Mouse (Mus musculus) hindbrain, embryonic 16.5 days (tissue): ENCODE measurements around the gene Ppp1r3f. TPM values are rescaled to one million over a fixed set of nuclear protein-coding genes. Genes with fewer than 3 reads are reported as not detected.

Experiments
- ATAC-seq: fragments of 200-750 bp; cut with Nextera tagmentation; 2 replicates; pipeline ENCODE4 v1.8.0; 2017; ENCODE audit warnings: moderate TSS enrichment, moderate library complexity
- H3K27ac ChIP-seq: fragments of 300-500 bp; sonication (generic); 2 replicates; pipeline ENCODE4 v1.5.1; 2014; ENCODE audit warnings: low read depth, mild to moderate bottlenecking, control low read depth, low read length, moderate library complexity
- H3K27me3 ChIP-seq: fragments of 300-500 bp; sonication (generic); replicated peaks from 2 replicates; pipeline ENCODE4 v1.6.1; 2014; ENCODE audit warnings: low read length; ENCODE audit not compliant: control insufficient read depth, insufficient read depth
- H3K36me3 ChIP-seq: fragments of 300-500 bp; sonication (generic); 2 replicates; pipeline ENCODE4 v1.6.1; 2014; ENCODE audit warnings: mild to moderate bottlenecking, low read length, moderate library complexity, mixed read lengths; ENCODE audit not compliant: control insufficient read depth, insufficient read depth
- H3K4me1 ChIP-seq: fragments of 300-500 bp; sonication (generic); 2 replicates; pipeline ENCODE4 v1.6.1; 2014; ENCODE audit warnings: low read depth, low read length; ENCODE audit not compliant: control insufficient read depth, insufficient read depth
- H3K4me2 ChIP-seq: fragments of 300-500 bp; sonication (generic); 2 replicates; pipeline ENCODE4 v1.6.1; 2014; ENCODE audit warnings: mild to moderate bottlenecking, low read length, control low read depth, moderate library complexity
- H3K4me3 ChIP-seq: fragments of 300-500 bp; sonication (generic); 2 replicates; pipeline ENCODE4 v1.5.1; 2014; ENCODE audit warnings: mild to moderate bottlenecking, low read length, control low read depth, moderate library complexity
- H3K9ac ChIP-seq: fragments of 300-500 bp; sonication (generic); 2 replicates; pipeline ENCODE4 v1.6.1; 2014; ENCODE audit warnings: low read depth, mild to moderate bottlenecking, control low read depth, low read length, moderate library complexity
- H3K9me3 ChIP-seq: fragments of 300-500 bp; sonication (generic); 2 replicates; pipeline ENCODE4 v1.6.1; 2014; ENCODE audit warnings: mild to moderate bottlenecking, low read length, moderate library complexity; ENCODE audit not compliant: control insufficient read depth
- WGBS: fragments of 180-500 bp; shearing (Covaris S2); extraction: QIAGEN DNeasy Blood & Tissue Kit; methylation state at CpG from one replicate; pipeline ENCODE4 v1.1.7; 2014; 5-methylcytosine and 5-hydroxymethylcytosine counted together
- polyA plus RNA-seq: library from polyadenylated mRNA; unstranded; fragments of >200 nt; fragmentation: Nextera tagmentation; extraction: Ambion mirVana; gene quantifications from 2 replicates; pipeline ENCODE4 v1.2.1, GENCODE M21; 2015

Ppp1r3f gene
- polyA plus RNA-seq, 1 experiment from 2014 or later, result 8.7 TPM

DNA sequence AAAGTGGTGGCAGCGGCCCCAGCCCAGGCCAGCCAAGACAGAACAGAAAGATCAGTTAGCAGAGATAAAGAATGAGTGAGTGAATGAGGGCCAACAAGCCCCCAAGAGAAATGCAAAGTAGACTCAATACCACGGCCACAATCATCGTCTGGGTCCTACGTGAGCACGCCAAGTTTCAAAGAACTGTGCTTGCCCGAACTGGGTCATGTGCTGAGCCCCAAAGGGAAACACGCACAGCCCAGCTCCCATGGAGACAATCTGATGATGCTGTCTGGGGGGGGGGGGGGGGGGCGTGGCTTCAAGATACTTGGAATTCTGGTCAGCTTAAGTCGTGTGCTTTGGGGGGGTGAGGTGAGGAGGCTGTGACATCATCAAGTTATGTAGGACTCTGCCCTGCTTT lies 6.6 kb downstream of the Ppp1r3f start:
- Histone ChIP-seq H3K27ac (no peak overlapping the region), H3K4me2 (no peak overlapping the region), H3K4me1 (peaks cover under 1% of the 10 kb centered on the region), H3K4me3 (no peak overlapping the region), H3K27me3 (no peaks in the 10 kb centered on the region), H3K9me3 (no peaks in the 10 kb centered on the region; the same call in 1 of the 2 replicates), H3K36me3 (no peaks in the 10 kb centered on the region), H3K9ac (no peak overlapping the region)
- no peak for ATAC-seq
- WGBS, result 84% methylated on average over 8 of the region's 9 CpGs

DNA sequence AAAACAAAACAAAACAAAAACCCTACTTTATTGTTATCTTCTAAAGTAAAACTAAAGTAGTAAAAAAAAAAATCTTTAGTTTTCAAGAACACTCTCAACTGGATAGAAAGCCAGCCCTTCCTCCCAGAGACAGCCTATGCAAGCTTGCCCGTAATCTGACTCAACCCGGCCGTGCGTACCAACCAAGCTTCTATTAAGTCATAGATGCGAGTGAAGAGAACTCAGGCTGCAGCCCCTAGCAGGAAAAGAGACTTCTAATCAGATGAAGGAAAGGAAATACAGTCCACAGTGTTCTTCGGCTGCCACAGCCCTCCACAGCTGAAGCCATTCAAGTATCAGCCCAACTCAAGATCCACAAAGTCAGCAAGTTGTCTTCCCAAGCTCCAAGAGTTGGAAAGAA lies 7.7 kb downstream of the Ppp1r3f start:
- H3K4me2 ChIP-seq, result no peak overlapping the region
- H3K27me3 ChIP-seq, result no peaks in the 10 kb centered on the region
- H3K9me3 ChIP-seq, result no peaks in the 10 kb centered on the region; the same call in 1 of the 2 replicates
- no peak overlapping the region for H3K4me3 ChIP-seq
- H3K27ac ChIP-seq, result no peak overlapping the region
- H3K36me3 ChIP-seq, result no peaks in the 10 kb centered on the region
- H3K9ac ChIP-seq, result no peak overlapping the region
- 95% methylated on average over 6 of the region's 6 CpGs for WGBS
- no peak for ATAC-seq
- H3K4me1 ChIP-seq, result no peaks in the 10 kb centered on the region; the same call in 1 of the 2 replicates

DNA sequence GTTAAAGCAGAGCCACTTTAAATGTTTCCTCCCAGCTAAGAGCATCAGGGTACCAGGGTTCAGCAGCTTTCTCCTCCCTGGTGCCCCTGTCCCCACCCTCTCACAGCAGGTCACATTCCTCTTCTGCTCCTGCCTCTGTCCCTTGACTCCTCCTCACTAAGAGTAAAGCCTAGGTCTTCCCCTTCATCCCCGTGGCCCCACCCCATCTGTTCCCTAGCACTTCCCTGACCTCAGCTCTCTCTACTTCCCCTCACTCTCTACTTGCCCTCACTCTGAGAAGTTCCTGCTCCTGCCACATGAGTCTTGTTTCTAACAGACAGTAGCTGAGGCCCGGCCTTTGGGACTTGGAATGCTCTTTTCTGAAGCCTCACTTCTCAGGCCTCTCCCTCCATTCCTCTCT lies 11.0 kb downstream of the Ppp1r3f start:
- Histone ChIP-seq H3K9me3 (no peaks in the 10 kb centered on the region; the same call in 1 of the 2 replicates), H3K4me2 (no peak overlapping the region), H3K9ac (no peak overlapping the region), H3K36me3 (no peaks in the 10 kb centered on the region), H3K27ac (no peak overlapping the region), H3K4me1 (no peaks in the 10 kb centered on the region), H3K4me3 (no peak overlapping the region), H3K27me3 (no peaks in the 10 kb centered on the region)
- 20% methylated on average over 2 of the region's 2 CpGs for WGBS
- ATAC-seq, result no peak

DNA sequence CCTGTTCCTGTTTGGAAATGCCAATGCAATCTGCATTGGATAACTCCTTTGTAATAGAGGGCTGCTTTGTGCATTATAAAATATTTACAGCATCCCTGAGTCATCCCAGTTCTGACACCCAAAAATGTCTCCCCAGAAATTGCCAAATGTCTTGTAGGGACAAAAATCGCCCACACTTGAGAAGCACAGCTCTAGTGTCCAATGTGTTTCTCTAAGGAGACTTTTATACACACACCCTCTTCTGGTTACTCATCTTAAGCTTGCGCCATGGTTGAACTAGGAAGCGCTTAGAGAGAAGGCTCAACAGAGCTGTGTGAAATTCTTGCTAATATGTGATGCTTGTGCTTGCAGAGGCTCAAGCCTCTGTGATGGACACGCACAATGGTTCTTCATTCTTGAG lies 20.6 kb downstream of the Ppp1r3f start:
- no peak overlapping the region for H3K9ac ChIP-seq
- H3K27ac ChIP-seq, result no peak overlapping the region
- no peaks in the 10 kb centered on the region for H3K4me1 ChIP-seq
- H3K4me3 ChIP-seq, result no peak overlapping the region
- no peaks in the 10 kb centered on the region for H3K36me3 ChIP-seq
- no peak overlapping the region for H3K4me2 ChIP-seq
- H3K9me3 ChIP-seq, result no peaks in the 10 kb centered on the region
- H3K27me3 ChIP-seq, result no peaks in the 10 kb centered on the region
- no peak for ATAC-seq
- 91% methylated on average over 4 of the region's 4 CpGs for WGBS

DNA sequence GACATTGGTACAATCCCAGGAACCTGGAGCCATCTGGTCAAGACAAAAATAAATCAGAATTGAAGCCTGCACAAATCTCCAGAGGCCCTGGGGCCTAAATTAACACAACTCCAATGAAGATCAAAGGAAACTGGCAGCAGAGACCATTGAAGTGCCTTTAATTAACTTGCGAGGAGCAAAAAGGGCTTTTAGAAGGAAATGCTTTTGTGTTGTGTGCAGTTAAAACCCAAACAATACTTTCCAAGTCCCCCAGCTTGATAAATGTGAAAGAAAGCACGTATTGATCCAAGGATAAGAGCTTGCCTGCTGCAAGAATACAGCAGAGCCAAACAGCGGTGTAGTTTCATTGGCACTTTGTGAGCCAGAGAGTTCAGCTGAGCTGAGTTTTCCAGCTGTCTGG lies 49.1 kb downstream of the Ppp1r3f start:
- Histone ChIP-seq H3K4me1 (no peaks in the 10 kb centered on the region), H3K36me3 (no peaks in the 10 kb centered on the region), H3K27me3 (no peaks in the 10 kb centered on the region), H3K27ac (no peak overlapping the region), H3K4me2 (no peak overlapping the region), H3K4me3 (no peak overlapping the region), H3K9ac (no peak overlapping the region), H3K9me3 (no peaks in the 10 kb centered on the region)
- no peak for ATAC-seq
- WGBS, result 24% methylated on average over 3 of the region's 3 CpGs

Other genes starting within 250 kb of the Ppp1r3f start
- 1.6 and 1.9 TPM in 2 replicates for gene Usp27x, start 198.5 kb downstream of the Ppp1r3f start, polyA plus RNA-seq
- gene Foxp3, start 639 bp downstream of the Ppp1r3f start, polyA plus RNA-seq, result 0.06 and 0.18 TPM in 2 replicates
- 28.0 and 29.5 TPM in 2 replicates for gene Ccdc22, start 31.2 kb upstream of the Ppp1r3f start, polyA plus RNA-seq
- 0.20 and 0.27 TPM in 2 replicates for gene Cacna1f, start 32.8 kb upstream of the Ppp1r3f start, polyA plus RNA-seq
- 249 and 292 TPM in 2 replicates for gene Syp, start 64.2 kb upstream of the Ppp1r3f start, polyA plus RNA-seq
- 1.7 and 2.2 TPM in 2 replicates for gene Prickle3, start 83.0 kb upstream of the Ppp1r3f start, polyA plus RNA-seq
- 21.1 and 24.8 TPM in 2 replicates for gene Plp2, start 97.1 kb upstream of the Ppp1r3f start, polyA plus RNA-seq
- 0.25 and 0.45 TPM in 2 replicates for gene Magix, start 107.0 kb upstream of the Ppp1r3f start, polyA plus RNA-seq
- gene Gpkow, start 122.8 kb upstream of the Ppp1r3f start, polyA plus RNA-seq, result 45.7 and 51.2 TPM in 2 replicates
- gene Wdr45, start 140.1 kb upstream of the Ppp1r3f start, polyA plus RNA-seq, result 31.6 and 36.3 TPM in 2 replicates
- gene Gm45208, start 148.0 kb upstream of the Ppp1r3f start, polyA plus RNA-seq, result not detected in 2 replicates
- 143 and 144 TPM in 2 replicates for gene Praf2, start 154.2 kb upstream of the Ppp1r3f start, polyA plus RNA-seq
- 52.8 and 55.8 TPM in 2 replicates for gene Ccdc120, start 176.6 kb upstream of the Ppp1r3f start, polyA plus RNA-seq
- gene Tfe3, start 188.3 kb upstream of the Ppp1r3f start, polyA plus RNA-seq, result 20.4 and 25.3 TPM in 2 replicates
- gene Gripap1, start 215.5 kb upstream of the Ppp1r3f start, polyA plus RNA-seq, result 61.5 and 71.9 TPM in 2 replicates
- 5.3 and 6.4 TPM in 2 replicates for gene Kcnd1, start 248.0 kb upstream of the Ppp1r3f start, polyA plus RNA-seq